Mouse (Mus musculus) embryonic fibroblast, embryonic 13.5 days (primary cell): ENCODE measurements around the gene Foxn1.

ENCODE experiments used
- CTCF ChIP-seq: IDR thresholded peaks from 2 replicates; pipeline ENCODE4 v1.5.1; 2011; ENCODE audit warnings: mild to moderate bottlenecking, control low read depth, low read length, moderate library complexity, borderline replicate concordance; ENCODE audit not compliant: insufficient read depth
- POLR2A ChIP-seq: IDR thresholded peaks from 2 replicates; pipeline ENCODE4 v1.6.1; 2011; ENCODE audit warnings: low read depth, mild to moderate bottlenecking, control low read depth, low read length, moderate library complexity

GRCm38 (mm10) chr11:78377549-78378159 lies 8.7 kb downstream of the Foxn1 start:
- TF ChIP-seq CTCF (no peak), POLR2A (no peak)
